In the genomic region with DNA sequence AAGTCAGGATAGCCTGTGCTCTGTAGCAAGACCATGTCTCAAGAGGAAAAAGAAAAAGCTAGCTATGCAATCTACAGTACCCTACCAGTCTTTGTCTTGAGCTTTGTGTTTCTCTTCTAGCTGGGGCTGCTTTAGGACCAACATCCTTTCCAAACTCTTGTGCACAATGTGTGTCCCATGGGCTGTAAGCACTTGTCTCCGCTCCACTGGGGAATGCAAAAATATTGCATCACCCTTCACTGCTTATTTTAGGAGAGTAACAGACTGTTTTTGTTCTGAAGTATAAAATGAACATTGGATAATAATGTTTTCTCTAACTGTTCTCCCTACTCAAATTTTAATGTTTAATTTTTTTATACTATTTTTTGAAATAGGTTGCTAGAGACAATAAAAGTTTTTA, we compare ENCODE assay signal across 11 mouse cellular contexts. TPM values are rescaled to one million over a fixed set of nuclear protein-coding genes. Genes with fewer than 3 reads are reported as not detected.
DNase-seq lines count a peak whose midpoint lies in the region; ATAC-seq and TF ChIP-seq lines count a peak whose summit lies in the region.
"Had no signal": no experiment of that assay in that cellular context is flagged by ENCODE, and none has a peak within 500 bp of the region (broad histone marks: within the 10 kb centered on the region; RNA-seq: fewer than 3 reads in every experiment).

No protein-coding gene starts in this region.

- 55% methylated on average over 1 of the region's 1 CpGs for WGBS in kidney, adult 2 months
- 93% methylated on average over 1 of the region's 1 CpGs for WGBS in embryonic facial prominence, embryonic 12.5 days
- WGBS in forebrain, embryonic 16.5 days, result 84% methylated on average over 1 of the region's 1 CpGs
- 91% methylated on average over 1 of the region's 1 CpGs for WGBS in midbrain, embryonic 12.5 days

- DNase-seq in kidney, adult 2 months, result no peak
- DNase-seq in kidney, postnatal 4 days, result no peak
- no peak for DNase-seq in spleen, postnatal 4 days (ENCODE audit: low spot score in 2 of 2)
- DNase-seq in gastrocnemius, postnatal 10 days, result no peak
- DNase-seq: adrenal gland, adult 2 months; cerebellum, postnatal 10 days; kidney, adult 8-10 months; thymus, postnatal 25 days had no signal

- no peaks in the 10 kb centered on the region for H3K9me3 ChIP-seq in embryonic facial prominence, embryonic 12.5 days
- no peaks in the 10 kb centered on the region for H3K9me3 ChIP-seq in forebrain, embryonic 16.5 days (ENCODE audit: control insufficient read depth, low read length)
- no peaks in the 10 kb centered on the region for H3K9me3 ChIP-seq in midbrain, embryonic 12.5 days

- no peak for TF ChIP-seq POLR2A in kidney, adult 2 months (IDR thresholded peaks at IDR 0.05; ENCODE audit: low read depth, low read length)

- no peak for ATAC-seq in embryonic facial prominence, embryonic 12.5 days (ENCODE audit: insufficient number of reproducible peaks, insufficient read depth, low FRiP score, low TSS enrichment)
- no peak for ATAC-seq in forebrain, embryonic 16.5 days
- no peak for ATAC-seq in midbrain, embryonic 12.5 days (ENCODE audit: low FRiP score, low read depth)

- TF ChIP-seq CTCF in kidney, adult 2 months (conservative IDR thresholded peaks at IDR 0.05; ENCODE audit: insufficient read depth, insufficient read length, low read depth, low read length), result no peak

- H3K27me3 ChIP-seq in kidney, adult 2 months (replicated peaks; ENCODE audit: control insufficient read depth, insufficient read depth, low read length), result no peaks in the 10 kb centered on the region
- no peaks in the 10 kb centered on the region for H3K27me3 ChIP-seq in embryonic facial prominence, embryonic 12.5 days
- no peaks in the 10 kb centered on the region for H3K27me3 ChIP-seq in forebrain, embryonic 16.5 days (replicated peaks; ENCODE audit: control insufficient read depth, insufficient read depth, low read length)
- no peaks in the 10 kb centered on the region for H3K27me3 ChIP-seq in midbrain, embryonic 12.5 days

- H3K4me1 ChIP-seq in kidney, adult 2 months (ENCODE audit: control insufficient read depth, insufficient read depth, low read length), result peaks cover 54% of the 10 kb centered on the region
- peaks cover 58% of the 10 kb centered on the region for H3K4me1 ChIP-seq in embryonic facial prominence, embryonic 12.5 days
- H3K4me1 ChIP-seq in forebrain, embryonic 16.5 days (replicated peaks; ENCODE audit: control insufficient read depth, insufficient read depth, low read length), result peaks cover 62% of the 10 kb centered on the region
- H3K4me1 ChIP-seq in midbrain, embryonic 12.5 days, result peaks cover 67% of the 10 kb centered on the region

- peak overlapping the region; percentile 82 for H3K4me2 ChIP-seq in embryonic facial prominence, embryonic 12.5 days (replicated peaks)
- peak overlapping the region; percentile 64 for H3K4me2 ChIP-seq in forebrain, embryonic 16.5 days (ENCODE audit: low read length)
- peak overlapping the region; percentile 73 for H3K4me2 ChIP-seq in midbrain, embryonic 12.5 days (replicated peaks)

- H3K36me3 ChIP-seq in kidney, adult 2 months (ENCODE audit: control insufficient read depth, insufficient read depth, low read length), result no peaks in the 10 kb centered on the region
- H3K36me3 ChIP-seq in embryonic facial prominence, embryonic 12.5 days, result 0 out of 2 replicates have a peak, but pooled peaks cover 5% of the 10 kb centered on the region
- H3K36me3 ChIP-seq in forebrain, embryonic 16.5 days (ENCODE audit: control insufficient read depth, insufficient read depth), result no peaks in the 10 kb centered on the region
- H3K36me3 ChIP-seq in midbrain, embryonic 12.5 days, result peaks cover 5% of the 10 kb centered on the region; the same call in 1 of the 2 replicates

- no peak overlapping the region for H3K4me3 ChIP-seq in kidney, adult 2 months (ENCODE audit: insufficient read depth, low read depth, low read length)
- peak overlapping the region; percentile 91; the same call in 1 of the 2 replicates for H3K4me3 ChIP-seq in embryonic facial prominence, embryonic 12.5 days
- H3K4me3 ChIP-seq in forebrain, embryonic 16.5 days (replicated peaks; ENCODE audit: low read length), result peak overlapping the region; percentile 94
- peak overlapping the region; percentile 85 for H3K4me3 ChIP-seq in midbrain, embryonic 12.5 days

- no peak overlapping the region for H3K9ac ChIP-seq in embryonic facial prominence, embryonic 12.5 days
- no peak overlapping the region for H3K9ac ChIP-seq in forebrain, embryonic 16.5 days (replicated peaks; ENCODE audit: low read depth, low read length)
- H3K9ac ChIP-seq in midbrain, embryonic 12.5 days (replicated peaks), result no peak overlapping the region

- H3K27ac ChIP-seq in kidney, adult 2 months (ENCODE audit: insufficient read depth, low read depth, low read length), result peak overlapping the region; percentile 13; the same call in 1 of the 2 replicates
- no peak overlapping the region for H3K27ac ChIP-seq in embryonic facial prominence, embryonic 12.5 days
- no peak overlapping the region for H3K27ac ChIP-seq in forebrain, embryonic 16.5 days (ENCODE audit: low read length)
- H3K27ac ChIP-seq in midbrain, embryonic 12.5 days (replicated peaks), result no peak overlapping the region

RNA-seq across cellular contexts. Expression of a gene that starts 2.9 kb away (rescaled TPM):
- polyA plus RNA-seq in kidney, adult 2 months (2012; rRNA removed), result 68.3 and 78.0 TPM in 2 replicates
- 145 and 147 TPM in 2 replicates for polyA plus RNA-seq in embryonic facial prominence, embryonic 12.5 days (2016; fragmentation: Nextera tagmentation; extraction: Ambion mirVana)
- 183 and 224 TPM in 2 replicates for polyA plus RNA-seq in forebrain, embryonic 16.5 days (2015; fragmentation: Nextera tagmentation; extraction: Ambion mirVana)
- 137 and 141 TPM in 2 replicates for polyA plus RNA-seq in midbrain, embryonic 12.5 days (2016; fragmentation: Nextera tagmentation; extraction: Ambion mirVana)
- total RNA-seq in gastrocnemius, postnatal 10 days (2021), result 10 to 100 TPM; 30.6 to 39.6 TPM

RNA-seq across cellular contexts. Expression of a gene that starts 21.7 kb away (rescaled TPM):
- 19.1 and 24.1 TPM in 2 replicates for polyA plus RNA-seq in kidney, adult 2 months (2012; rRNA removed)
- 24.2 and 25.7 TPM in 2 replicates for polyA plus RNA-seq in embryonic facial prominence, embryonic 12.5 days (2016; fragmentation: Nextera tagmentation; extraction: Ambion mirVana)
- polyA plus RNA-seq in forebrain, embryonic 16.5 days (2015; fragmentation: Nextera tagmentation; extraction: Ambion mirVana), result 20.5 and 35.1 TPM in 2 replicates
- polyA plus RNA-seq in midbrain, embryonic 12.5 days (2016; fragmentation: Nextera tagmentation; extraction: Ambion mirVana), result 17.0 and 20.1 TPM in 2 replicates
- 1 to 10 TPM; 5.3 to 6.3 TPM for total RNA-seq in gastrocnemius, postnatal 10 days (2021)

RNA-seq across cellular contexts. Expression of a gene that starts 39.6 kb away (rescaled TPM):
- 0.18 and 0.19 TPM in 2 replicates for polyA plus RNA-seq in kidney, adult 2 months (2012; rRNA removed)
- 1.2 and 2.1 TPM in 2 replicates for polyA plus RNA-seq in embryonic facial prominence, embryonic 12.5 days (2016; fragmentation: Nextera tagmentation; extraction: Ambion mirVana)
- 18.9 and 22.3 TPM in 2 replicates for polyA plus RNA-seq in forebrain, embryonic 16.5 days (2015; fragmentation: Nextera tagmentation; extraction: Ambion mirVana)
- polyA plus RNA-seq in midbrain, embryonic 12.5 days (2016; fragmentation: Nextera tagmentation; extraction: Ambion mirVana), result 13.8 and 14.4 TPM in 2 replicates
- total RNA-seq in gastrocnemius, postnatal 10 days (2021), result under 1 TPM; 0.14 to 0.54 TPM
